Mouse (Mus musculus) intestine, embryonic 14.5 days (tissue): ENCODE measurements around the gene Atp13a4. TPM values are rescaled to one million over a fixed set of nuclear protein-coding genes. Genes with fewer than 3 reads are reported as not detected.
A peak's percentile ranks its signal among the peaks of the same experiment; 100 is the strongest.

Experiments used
- ATAC-seq: fragments of 200-750 bp; cut with Nextera tagmentation; replicated peaks from 2 replicates; pipeline ENCODE4 v1.8.0; 2017; ENCODE audit warnings: low read depth, moderate number of reproducible peaks, moderate TSS enrichment, moderate library complexity; ENCODE audit not compliant: low FRiP score, low TSS enrichment
- DNase-seq: peaks from one replicate; pipeline ENCODE4 v3.0.0-alpha.2; 2018; ENCODE audit warnings: low spot score
- H3K27ac ChIP-seq: fragments of 300-500 bp; sonication (generic); 2 replicates; pipeline ENCODE4 v1.5.1; 2014; ENCODE audit warnings: low read depth, mild to moderate bottlenecking, control low read depth
- H3K27me3 ChIP-seq: fragments of 300-500 bp; sonication (generic); replicated peaks from 2 replicates; pipeline ENCODE4 v1.6.1; 2014; ENCODE audit warnings: low read length, control low read depth; ENCODE audit not compliant: control insufficient read depth, insufficient read depth
- H3K36me3 ChIP-seq: fragments of 300-500 bp; sonication (generic); 2 replicates; pipeline ENCODE4 v1.6.1; 2014; ENCODE audit warnings: low read length, control low read depth; ENCODE audit not compliant: control insufficient read depth, insufficient read depth
- H3K4me1 ChIP-seq: fragments of 300-500 bp; sonication (generic); replicated peaks from 2 replicates; pipeline ENCODE4 v1.6.1; 2014; ENCODE audit warnings: low read length, control low read depth, mixed read lengths; ENCODE audit not compliant: control insufficient read depth, insufficient read depth
- H3K4me2 ChIP-seq: fragments of 300-500 bp; sonication (generic); 2 replicates; pipeline ENCODE4 v1.6.1; 2014; ENCODE audit warnings: low read length
- H3K4me3 ChIP-seq: fragments of 300-500 bp; sonication (generic); 2 replicates; pipeline ENCODE4 v1.5.1; 2014; ENCODE audit warnings: low read depth, low read length, control low read depth, mixed read lengths
- H3K9ac ChIP-seq: fragments of 300-500 bp; sonication (generic); 2 replicates; pipeline ENCODE4 v1.6.1; 2014; ENCODE audit warnings: mild to moderate bottlenecking, low read length
- H3K9me3 ChIP-seq: fragments of 300-500 bp; sonication (generic); 2 replicates; pipeline ENCODE4 v1.6.1; 2016; ENCODE audit warnings: low read length, control low read depth; ENCODE audit not compliant: control insufficient read depth
- WGBS: fragments of 180-500 bp; shearing (Covaris S2); extraction: QIAGEN DNeasy Blood & Tissue Kit; methylation state at CpG from one replicate; pipeline ENCODE4 v1.1.7; 2014; 5-methylcytosine and 5-hydroxymethylcytosine counted together
- polyA plus RNA-seq: library from polyadenylated mRNA; unstranded; fragments of >200 nt; fragmentation: Nextera tagmentation; extraction: Ambion mirVana; gene quantifications from 2 replicates; pipeline ENCODE4 v1.2.1, GENCODE M21; 2014

Gene Atp13a4
- polyA plus RNA-seq, 1 experiment from 2014 or later, result 0.30 TPM

DNA sequence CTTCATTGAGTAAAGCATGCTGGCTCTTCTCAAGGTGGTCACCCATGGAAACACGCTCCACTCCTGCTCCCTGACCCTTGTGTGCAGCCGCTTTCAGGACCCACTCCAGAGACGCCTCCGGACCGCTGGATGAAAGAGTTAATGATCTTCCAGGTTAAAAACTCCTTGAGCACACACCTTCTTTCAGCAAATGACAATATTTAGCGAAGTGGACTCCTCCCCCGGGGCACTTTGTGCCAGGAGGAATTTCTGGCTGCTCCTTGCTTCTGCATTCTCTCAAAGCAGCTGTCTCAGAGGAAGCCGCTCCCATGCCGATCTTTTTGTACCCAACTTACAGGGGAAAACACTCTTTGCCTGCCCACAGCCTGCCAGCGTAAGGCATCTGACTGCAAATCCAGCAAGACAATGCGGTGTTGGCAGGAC, 3.4 kb downstream of the Atp13a4 start:
- H3K4me1 ChIP-seq, result no peaks in the 10 kb centered on the region
- no peaks in the 10 kb centered on the region for H3K27me3 ChIP-seq
- no peak for DNase-seq
- no peak overlapping the region for H3K9ac ChIP-seq
- no peaks in the 10 kb centered on the region for H3K9me3 ChIP-seq
- peak overlapping the region; percentile 37 for H3K4me2 ChIP-seq
- H3K36me3 ChIP-seq, result no peaks in the 10 kb centered on the region
- 43% methylated on average over 11 of the region's 11 CpGs for WGBS
- H3K4me3 ChIP-seq, result peak overlapping the region; percentile 6; the same call in 1 of the 2 replicates
- no peak overlapping the region for H3K27ac ChIP-seq
- ATAC-seq, result no peak

DNA sequence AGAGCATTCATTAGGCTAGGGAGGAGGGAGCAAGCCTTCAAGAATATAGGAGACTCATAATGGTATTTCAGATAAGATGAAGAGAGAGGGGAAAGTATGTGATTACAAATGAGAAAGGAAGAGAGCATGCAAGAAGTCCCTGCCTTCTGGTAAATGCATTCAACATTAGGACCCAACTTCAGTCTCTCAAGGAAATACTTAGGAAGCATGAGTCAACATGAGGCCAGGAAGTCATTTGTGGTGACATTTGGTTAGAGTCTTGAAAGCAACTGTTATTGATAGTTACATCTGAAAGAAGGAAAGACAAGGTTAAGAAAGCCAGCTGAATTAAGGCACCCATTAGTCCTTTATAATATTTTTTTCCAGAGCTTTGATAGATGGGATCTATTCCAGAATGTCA, 4.8 kb downstream of the Atp13a4 start:
- DNase-seq, result no peak

DNA sequence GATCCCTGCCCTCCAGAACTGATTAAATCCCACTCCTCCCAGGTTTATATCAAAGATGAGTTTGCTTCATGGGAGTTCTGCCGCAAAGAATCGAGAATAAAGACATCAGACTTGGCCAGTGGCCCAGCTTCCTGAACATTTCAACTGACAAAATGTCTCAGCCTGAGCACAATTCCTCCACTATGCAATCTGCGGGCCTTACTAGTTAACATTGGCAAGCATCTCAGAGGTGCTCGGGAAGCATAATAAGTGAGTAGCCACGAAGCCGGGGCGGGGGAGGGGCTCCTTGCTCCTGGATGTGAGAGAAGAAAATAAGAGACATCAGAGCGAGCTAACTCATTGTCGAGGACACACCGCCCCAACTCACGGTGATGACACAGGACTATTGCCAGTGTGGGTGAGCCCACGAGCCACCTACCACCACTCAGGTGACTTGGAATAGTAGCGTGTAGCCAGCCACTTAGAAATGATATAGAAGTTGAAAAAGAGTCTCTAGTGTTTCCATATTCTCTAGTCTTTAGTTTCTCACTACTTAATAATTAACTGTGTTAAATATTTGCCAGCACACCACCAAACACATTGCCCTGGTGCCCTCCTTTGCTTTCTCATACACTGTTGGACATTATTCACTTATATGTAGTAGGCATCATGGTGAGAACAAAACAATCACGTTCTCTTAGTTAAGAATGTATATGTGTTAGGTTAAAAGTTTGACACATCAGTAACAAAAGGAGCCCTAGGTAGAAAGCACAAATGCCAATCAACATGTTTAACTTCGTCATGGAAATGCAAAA, 8.1 kb downstream of the Atp13a4 start:
- H3K27me3 ChIP-seq, result no peaks in the 10 kb centered on the region
- no peaks in the 10 kb centered on the region for H3K9me3 ChIP-seq
- no peak overlapping the region for H3K4me2 ChIP-seq
- H3K36me3 ChIP-seq, result no peaks in the 10 kb centered on the region
- H3K4me3 ChIP-seq, result no peak overlapping the region
- H3K9ac ChIP-seq, result no peak overlapping the region
- no peak overlapping the region for H3K27ac ChIP-seq
- 81% methylated on average over 15 of the region's 15 CpGs for WGBS
- H3K4me1 ChIP-seq, result no peaks in the 10 kb centered on the region
- DNase-seq (no peak), ATAC-seq (no peak)

More for the DNA sequence above, 4.8 kb downstream of the Atp13a4 start:
- no peak overlapping the region for H3K4me3 ChIP-seq
- H3K9me3 ChIP-seq, result no peaks in the 10 kb centered on the region
- no peaks in the 10 kb centered on the region for H3K4me1 ChIP-seq
- no peak overlapping the region for H3K4me2 ChIP-seq
- no peak overlapping the region for H3K9ac ChIP-seq
- H3K36me3 ChIP-seq, result no peaks in the 10 kb centered on the region
- no peak for ATAC-seq
- H3K27me3 ChIP-seq, result no peaks in the 10 kb centered on the region
- no peak overlapping the region for H3K27ac ChIP-seq

DNA sequence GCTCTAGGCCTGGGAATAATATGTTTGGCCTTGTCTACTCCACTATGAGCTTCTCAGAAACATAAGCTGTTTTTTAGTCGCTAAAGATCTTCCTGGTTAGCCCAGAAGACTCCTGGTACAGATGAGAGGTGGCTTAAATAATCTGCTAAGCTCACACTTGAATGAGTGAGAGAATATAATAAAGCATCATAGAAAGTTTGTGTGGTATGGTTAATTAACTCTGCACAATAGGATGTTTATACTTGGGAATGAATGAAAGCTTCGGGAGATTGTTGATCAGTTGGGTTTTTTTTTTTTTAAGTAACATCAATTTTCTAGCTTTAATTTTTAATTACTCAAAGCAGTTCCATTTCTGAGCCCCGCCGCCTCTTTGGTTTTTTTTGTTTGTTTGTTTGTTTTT, 8.8 kb downstream of the Atp13a4 start:
- H3K36me3 ChIP-seq, result no peaks in the 10 kb centered on the region
- H3K9me3 ChIP-seq, result no peaks in the 10 kb centered on the region
- no peaks in the 10 kb centered on the region for H3K4me1 ChIP-seq
- no peak overlapping the region for H3K4me3 ChIP-seq
- DNase-seq (no peak), ATAC-seq (no peak)
- H3K4me2 ChIP-seq, result no peak overlapping the region
- H3K27me3 ChIP-seq, result no peaks in the 10 kb centered on the region
- H3K27ac ChIP-seq, result no peak overlapping the region
- no peak overlapping the region for H3K9ac ChIP-seq
- WGBS, result 83% methylated on average over 4 of the region's 4 CpGs

DNA sequence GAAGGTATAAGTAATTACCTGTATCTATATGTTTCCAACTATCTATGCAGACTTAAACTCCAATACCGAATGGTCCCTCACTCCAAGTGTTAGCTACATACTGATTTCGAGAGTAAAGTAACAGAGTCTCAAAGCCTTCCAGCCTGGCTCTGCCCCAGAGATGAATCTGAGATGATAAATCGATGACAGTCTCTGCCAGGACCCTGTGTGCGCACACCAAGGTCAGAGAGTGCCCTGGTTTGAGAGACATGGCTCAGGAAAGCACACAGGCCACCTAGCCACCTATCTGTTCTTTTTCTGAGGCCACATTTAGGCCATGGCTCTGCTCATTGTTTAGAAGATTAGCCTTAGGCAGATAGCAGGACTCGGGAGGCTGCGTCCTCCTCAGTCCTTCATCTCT, 11.0 kb downstream of the Atp13a4 start:
- Histone ChIP-seq H3K9ac (no peak overlapping the region), H3K4me1 (no peaks in the 10 kb centered on the region), H3K27me3 (no peaks in the 10 kb centered on the region), H3K36me3 (no peaks in the 10 kb centered on the region), H3K9me3 (no peaks in the 10 kb centered on the region), H3K4me3 (no peak overlapping the region), H3K4me2 (no peak overlapping the region), H3K27ac (no peak overlapping the region)
- WGBS, result 66% methylated on average over 6 of the region's 6 CpGs
- DNase-seq (no peak), ATAC-seq (no peak)

DNA sequence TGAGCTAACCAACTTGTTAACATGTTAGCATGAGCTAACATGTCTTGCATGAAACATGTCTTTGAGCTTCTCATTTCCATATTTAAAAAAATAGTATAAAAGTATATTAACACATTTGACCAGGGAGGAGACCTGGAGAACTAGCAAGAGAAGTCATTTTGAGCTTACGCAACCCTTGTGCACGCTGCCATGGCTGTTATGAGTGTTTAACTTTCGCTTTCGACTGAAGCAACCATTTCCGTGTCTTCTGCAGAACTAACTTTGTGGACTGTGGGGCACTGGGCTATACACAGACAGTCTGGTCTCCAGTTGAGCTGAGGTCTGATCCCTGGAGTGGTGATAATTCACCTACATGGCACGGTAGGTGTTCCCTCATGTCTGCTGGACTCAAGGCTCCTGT, 17.6 kb downstream of the Atp13a4 start:
- Histone ChIP-seq H3K9me3 (no peaks in the 10 kb centered on the region), H3K4me3 (no peak overlapping the region), H3K27ac (no peak overlapping the region), H3K4me2 (no peak overlapping the region), H3K9ac (no peak overlapping the region), H3K36me3 (no peaks in the 10 kb centered on the region), H3K4me1 (no peaks in the 10 kb centered on the region), H3K27me3 (no peaks in the 10 kb centered on the region)
- ATAC-seq (no peak), DNase-seq (no peak)
- 88% methylated on average over 6 of the region's 6 CpGs for WGBS

DNA sequence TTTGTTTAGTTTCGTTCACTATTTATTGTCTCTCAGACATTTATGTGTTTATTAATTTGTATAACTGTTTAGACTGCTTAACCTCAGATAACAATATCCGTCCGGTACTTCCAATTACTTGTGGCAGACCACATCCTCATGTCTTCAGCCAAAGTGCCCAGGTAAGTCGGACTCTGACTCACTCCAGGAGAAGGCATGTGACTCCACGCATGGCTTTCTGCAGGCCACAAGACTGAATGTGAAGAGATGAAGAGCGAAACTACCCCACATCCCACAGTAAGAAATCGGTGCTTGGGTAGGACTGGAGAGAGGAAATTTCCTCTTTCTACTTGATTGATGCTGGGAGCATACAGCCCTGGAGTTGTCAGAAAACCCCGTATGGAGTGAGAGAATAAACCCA, 18.1 kb downstream of the Atp13a4 start:
- Histone ChIP-seq H3K36me3 (no peaks in the 10 kb centered on the region), H3K4me2 (no peak overlapping the region), H3K4me1 (no peaks in the 10 kb centered on the region), H3K27me3 (no peaks in the 10 kb centered on the region), H3K9ac (no peak overlapping the region), H3K27ac (no peak overlapping the region), H3K4me3 (no peak overlapping the region), H3K9me3 (no peaks in the 10 kb centered on the region)
- WGBS, result 72% methylated on average over 8 of the region's 8 CpGs
- no peak for DNase-seq
- no peak for ATAC-seq

DNA sequence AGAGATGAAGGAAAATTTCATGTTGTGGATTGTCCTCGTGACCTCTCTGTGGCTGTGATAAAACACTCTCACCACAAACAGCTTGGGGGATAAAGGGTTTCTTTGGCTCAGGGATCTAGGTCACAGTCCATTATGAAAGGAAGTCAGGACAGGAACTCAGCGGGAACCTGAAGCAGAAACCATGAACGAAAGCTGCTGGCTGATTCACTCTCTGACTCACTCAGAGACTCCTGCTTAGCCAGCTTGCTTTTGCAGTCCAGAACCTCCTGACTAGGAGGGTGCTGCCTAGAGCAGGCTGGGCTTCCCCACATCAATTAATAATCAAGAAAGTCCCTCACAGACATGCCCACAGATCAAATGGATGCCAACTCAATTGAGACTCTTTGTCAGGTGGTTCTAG, 32.2 kb downstream of the Atp13a4 start:
- ATAC-seq, result no peak
- 81% methylated on average over 3 of the region's 3 CpGs for WGBS
- H3K27ac ChIP-seq, result no peak overlapping the region

DNA sequence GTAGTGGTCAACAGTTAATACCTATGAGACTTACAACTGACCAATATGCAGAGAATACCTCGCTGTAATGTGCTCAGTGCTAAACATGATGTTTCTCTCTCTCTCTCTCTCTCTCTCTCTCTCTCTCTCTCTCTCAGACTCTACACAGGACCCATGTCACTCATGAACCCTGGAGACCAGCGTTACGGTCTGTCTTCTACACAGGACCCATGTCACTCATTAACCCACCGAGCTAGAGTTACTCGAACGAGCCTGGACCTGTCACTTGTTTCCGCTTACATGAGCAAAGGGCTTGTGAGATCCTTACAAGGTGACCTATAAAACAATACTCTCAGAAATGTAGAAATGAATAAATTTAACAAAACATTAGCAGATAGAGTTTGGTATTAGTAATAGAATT, 33.9 kb downstream of the Atp13a4 start:
- no peak for DNase-seq
- Histone ChIP-seq H3K36me3 (no peaks in the 10 kb centered on the region), H3K9me3 (no peaks in the 10 kb centered on the region), H3K27ac (no peak overlapping the region), H3K9ac (no peak overlapping the region), H3K27me3 (no peaks in the 10 kb centered on the region), H3K4me3 (no peak overlapping the region), H3K4me2 (no peak overlapping the region), H3K4me1 (no peaks in the 10 kb centered on the region)
- no peak for ATAC-seq
- 76% methylated on average over 7 of the region's 7 CpGs for WGBS

More for the DNA sequence above, 32.2 kb downstream of the Atp13a4 start:
- Histone ChIP-seq H3K4me2 (no peak overlapping the region), H3K4me1 (no peaks in the 10 kb centered on the region), H3K9me3 (no peaks in the 10 kb centered on the region), H3K4me3 (no peak overlapping the region), H3K27me3 (no peaks in the 10 kb centered on the region), H3K36me3 (no peaks in the 10 kb centered on the region), H3K9ac (no peak overlapping the region)
- no peak for DNase-seq
